Mouse (Mus musculus) layer of hippocampus, postnatal 25 days (tissue): Measurements from ENCODE around the gene Cpeb1. TPM values are rescaled to one million over a fixed set of nuclear protein-coding genes. Genes with fewer than 3 reads are reported as not detected.
"Not testable (repeated sequence)": the region's sequence is repeated elsewhere in the genome, so short reads cannot be mapped to it uniquely, and the experiment has no call there.

ENCODE experiments used
- DNase-seq, 2 experiments: peaks; one replicate each; pipeline ENCODE4 v3.0.0; 2022; ENCODE audit warnings: mixed read lengths in 2 of 2, low spot score in 1 of 2; ENCODE audit errors: extremely low spot score in 1 of 2
- total RNA-seq, 2 experiments: library from RNA; stranded (reverse); gene quantifications; 2 replicates each; pipeline ENCODE4 v1.2.3; 2021

Gene Cpeb1
- 10 to 100 TPM; 81.6 to 96.0 TPM for total RNA-seq

GRCm38 (mm10) chr7:81455155-81455651, at the start of gene Cpeb1:
TSS of gene Cpeb1 (minus strand) at chr7:81455465.
- peak; percentile 44 to 51 for DNase-seq

GRCm38 (mm10) chr7:81501050-81501449, 45.8 kb upstream of the Cpeb1 start:
- DNase-seq = no peak

- DNase-seq = no peak
Observed at GRCm38 (mm10) chr7:81498181-81498580, 42.9 kb upstream of the Cpeb1 start, which contains the start of gene BC048679. TSS of gene BC048679 (minus strand) at chr7:81498281.

- DNase-seq = no peak
Observed at GRCm38 (mm10) chr7:81497171-81497570, 41.9 kb upstream of the Cpeb1 start.

GRCm38 (mm10) chr7:81493331-81494021, 38.2 kb upstream of the Cpeb1 start, which contains the start of gene Ap3b2:
TSS of gene Ap3b2 (minus strand) at chr7:81493925.
- DNase-seq = peak; percentile 59 to 77

GRCm38 (mm10) chr7:81492628-81493027, 37.4 kb upstream of the Cpeb1 start:
- DNase-seq = no peak

- no peak for DNase-seq
Observed at GRCm38 (mm10) chr7:81489649-81490048, 34.4 kb upstream of the Cpeb1 start.

- no peak for DNase-seq
Observed at GRCm38 (mm10) chr7:81480800-81481199, 25.5 kb upstream of the Cpeb1 start.

- no peak for DNase-seq
Observed at GRCm38 (mm10) chr7:81479531-81480090, 24.3 kb upstream of the Cpeb1 start.

GRCm38 (mm10) chr7:81478261-81478660, 23.0 kb upstream of the Cpeb1 start:
- not testable (repeated sequence) for DNase-seq

- DNase-seq = no peak
Observed at GRCm38 (mm10) chr7:81476833-81477232, 21.6 kb upstream of the Cpeb1 start.

- DNase-seq = peak in 1 of 2 experiments; percentile 19
Observed at GRCm38 (mm10) chr7:81475221-81475620, 20.0 kb upstream of the Cpeb1 start.

GRCm38 (mm10) chr7:81464906-81465450, 9.7 kb upstream of the Cpeb1 start:
- peak in 1 of 2 experiments; percentile 4 for DNase-seq

GRCm38 (mm10) chr7:81464116-81464515, 8.9 kb upstream of the Cpeb1 start:
- no peak for DNase-seq

- no peak for DNase-seq
Observed at GRCm38 (mm10) chr7:81462815-81463214, 7.5 kb upstream of the Cpeb1 start.

GRCm38 (mm10) chr7:81454331-81455039, 780 bp downstream of the Cpeb1 start:
- DNase-seq = peak; percentile 57

- peak; percentile 35 to 40 for DNase-seq
Observed at GRCm38 (mm10) chr7:81453443-81454274, 1.6 kb downstream of the Cpeb1 start.

GRCm38 (mm10) chr7:81452971-81453441, 2.3 kb downstream of the Cpeb1 start:
- DNase-seq = no peak

- peak in 1 of 2 experiments; percentile 35 for DNase-seq
Observed at GRCm38 (mm10) chr7:81398957-81399356, 56.3 kb downstream of the Cpeb1 start.

- DNase-seq = no peak
Observed at GRCm38 (mm10) chr7:81379363-81379762, 75.9 kb downstream of the Cpeb1 start.
